Mouse (Mus musculus) lung, embryonic 14.5 days (tissue): ENCODE measurements around the gene Snapc2. TPM values are rescaled to one million over a fixed set of nuclear protein-coding genes. Genes with fewer than 3 reads are reported as not detected.

Source experiments
- ATAC-seq: fragments of 200-750 bp; cut with Nextera tagmentation; 2 replicates; pipeline ENCODE4 v1.8.0; 2017; ENCODE audit warnings: mild to moderate bottlenecking, moderate TSS enrichment, moderate library complexity; ENCODE audit not compliant: insufficient read depth
- DNase-seq: peaks from one replicate; pipeline ENCODE4 v3.0.0-alpha.2; 2015
- H3K27ac ChIP-seq: fragments of 300-500 bp; sonication (generic); 2 replicates; pipeline ENCODE4 v1.5.1; 2014; ENCODE audit warnings: low read depth, mild to moderate bottlenecking, moderate library complexity
- H3K27me3 ChIP-seq: fragments of 300-500 bp; sonication (generic); 2 replicates; pipeline ENCODE4 v1.6.1; 2014; ENCODE audit warnings: low read length, control low read depth; ENCODE audit not compliant: insufficient read depth
- H3K36me3 ChIP-seq: fragments of 300-500 bp; sonication (generic); 2 replicates; pipeline ENCODE4 v1.6.1; 2014; ENCODE audit warnings: control low read depth; ENCODE audit not compliant: insufficient read depth
- H3K4me1 ChIP-seq: fragments of 300-500 bp; sonication (generic); 2 replicates; pipeline ENCODE4 v1.6.1; 2014; ENCODE audit warnings: antibody characterized with exemption, control low read depth; ENCODE audit not compliant: insufficient read depth
- H3K4me2 ChIP-seq: fragments of 300-500 bp; sonication (generic); 2 replicates; pipeline ENCODE4 v1.6.1; 2014; ENCODE audit warnings: mild to moderate bottlenecking
- H3K4me3 ChIP-seq: fragments of 300-500 bp; sonication (generic); 2 replicates; pipeline ENCODE4 v1.5.1; 2014; ENCODE audit warnings: low read depth, low read length
- H3K9ac ChIP-seq: fragments of 300-500 bp; sonication (generic); 2 replicates; pipeline ENCODE4 v1.6.1; 2014
- H3K9me3 ChIP-seq: fragments of 300-500 bp; sonication (generic); 2 replicates; pipeline ENCODE4 v1.6.1; 2016; ENCODE audit warnings: low read depth, low read length, control low read depth
- CTCF ChIP-seq: IDR thresholded peaks from 2 replicates; pipeline ENCODE4 v1.5.1; 2016; ENCODE audit warnings: antibody characterized with exemption, low read depth
- WGBS: fragments of 180-500 bp; shearing (Covaris S2); extraction: QIAGEN DNeasy Blood & Tissue Kit; methylation state at CpG from one replicate; pipeline ENCODE4 v1.1.7; 2014; 5-methylcytosine and 5-hydroxymethylcytosine counted together
- polyA plus RNA-seq: library from polyadenylated mRNA; unstranded; fragments of >200 nt; fragmentation: Nextera tagmentation; extraction: Ambion mirVana; gene quantifications from 2 replicates; pipeline ENCODE4 v1.2.1, GENCODE M21; 2014

The Snapc2 gene
- polyA plus RNA-seq, 1 experiment from 2014 or later: 63.5 TPM

- H3K4me2 ChIP-seq: peak overlapping the region; percentile 92
- peak overlapping the region; percentile 60 for H3K27ac ChIP-seq
- H3K36me3 ChIP-seq: peaks cover 8% of the 10 kb centered on the region; the same call in 1 of the 2 replicates
- no peak for TF ChIP-seq CTCF
- peak overlapping the region; percentile 54 for H3K9ac ChIP-seq
- H3K4me1 ChIP-seq: 0 out of 2 replicates have a peak, but pooled peaks cover 9% of the 10 kb centered on the region
- H3K27me3 ChIP-seq: peaks cover 37% of the 10 kb centered on the region
- H3K4me3 ChIP-seq: peak overlapping the region; percentile 42
- H3K9me3 ChIP-seq: no peaks in the 10 kb centered on the region
- WGBS: 2% methylated on average over 17 of the region's 18 CpGs
- DNase-seq: peak; percentile 73
- peak; percentile 68 for ATAC-seq
These were observed 39.5 kb upstream of the Snapc2 start for GRCm38 (mm10) chr8:4213210-4214005.

- no peak for TF ChIP-seq CTCF
- ATAC-seq (peak; percentile 81), DNase-seq (peak; percentile 88)
- H3K4me2 ChIP-seq: peak overlapping the region; percentile 92
- peaks cover 8% of the 10 kb centered on the region; the same call in 1 of the 2 replicates for H3K36me3 ChIP-seq
- H3K4me3 ChIP-seq: peak overlapping the region; percentile 42
- H3K27me3 ChIP-seq: peaks cover 41% of the 10 kb centered on the region
- peak overlapping the region; percentile 41 for H3K9ac ChIP-seq
- H3K27ac ChIP-seq: peak overlapping the region; percentile 60
- H3K4me1 ChIP-seq: 0 out of 2 replicates have a peak, but pooled peaks cover 9% of the 10 kb centered on the region
- no peaks in the 10 kb centered on the region for H3K9me3 ChIP-seq
- 3% methylated on average over 33 of the region's 33 CpGs for whole genome bisulfite sequencing
These were observed 38.6 kb upstream of the Snapc2 start for GRCm38 (mm10) chr8:4214006-4214980.

GRCm38 (mm10) chr8:4216296-4216695 is 36.6 kb upstream of the Snapc2 start:
- H3K36me3 ChIP-seq: no peaks in the 10 kb centered on the region
- no peak for TF ChIP-seq CTCF
- H3K27me3 ChIP-seq: peaks cover 41% of the 10 kb centered on the region
- H3K27ac ChIP-seq: no peak overlapping the region
- peak overlapping the region; percentile 45 for H3K4me3 ChIP-seq
- WGBS: 10% methylated on average over 18 of the region's 18 CpGs
- ATAC-seq (no peak), DNase-seq (no peak)
- peak overlapping the region; percentile 54; the same call in 1 of the 2 replicates for H3K9ac ChIP-seq
- 0 out of 2 replicates have a peak, but pooled peaks cover 9% of the 10 kb centered on the region for H3K4me1 ChIP-seq
- peak overlapping the region; percentile 69 for H3K4me2 ChIP-seq
- H3K9me3 ChIP-seq: no peaks in the 10 kb centered on the region

GRCm38 (mm10) chr8:4216791-4217621 is 35.9 kb upstream of the Snapc2 start, which contains the start of gene Prr36:
Gene Prr36 (minus strand): TSS chr8:4217459.
- Histone ChIP-seq H3K9ac (peak within 1 kb of the TSS; percentile 54), H3K4me1 (0 out of 2 replicates have a peak, but pooled peaks cover 9% of the 10 kb centered on the region), H3K4me2 (peak within 1 kb of the TSS; percentile 69), H3K27ac (peak within 1 kb of the TSS; percentile 50; the same call in 1 of the 2 replicates), H3K36me3 (no peaks in the 10 kb centered on the region), H3K9me3 (no peaks in the 10 kb centered on the region), H3K27me3 (peaks cover 41% of the 10 kb centered on the region), H3K4me3 (peak within 1 kb of the TSS; percentile 45)
- peak; percentile 28 for ATAC-seq
- 1% methylated on average over 44 of the region's 44 CpGs for WGBS
- peak; percentile 65 for DNase-seq
- no peak for TF ChIP-seq CTCF

- no peak for TF ChIP-seq CTCF
- 76% methylated on average over 3 of the region's 3 CpGs for WGBS
- no peak overlapping the region for H3K4me3 ChIP-seq
- H3K9me3 ChIP-seq: no peaks in the 10 kb centered on the region
- H3K4me1 ChIP-seq: 0 out of 2 replicates have a peak, but pooled peaks cover 3% of the 10 kb centered on the region
- ATAC-seq: no peak
- no peak overlapping the region for H3K4me2 ChIP-seq
- no peak overlapping the region for H3K27ac ChIP-seq
- H3K36me3 ChIP-seq: no peaks in the 10 kb centered on the region
- no peak overlapping the region for H3K9ac ChIP-seq
- DNase-seq: no peak
- H3K27me3 ChIP-seq: peaks cover 39% of the 10 kb centered on the region
These were observed 33.3 kb upstream of the Snapc2 start for GRCm38 (mm10) chr8:4219617-4220016.

- no peak for TF ChIP-seq CTCF
- no peak for ATAC-seq
- no peaks in the 10 kb centered on the region for H3K36me3 ChIP-seq
- DNase-seq: no peak
- no peaks in the 10 kb centered on the region; the same call in 1 of the 2 replicates for H3K4me1 ChIP-seq
- H3K4me2 ChIP-seq: no peak overlapping the region
- no peaks in the 10 kb centered on the region for H3K9me3 ChIP-seq
- peaks cover 25% of the 10 kb centered on the region for H3K27me3 ChIP-seq
- H3K9ac ChIP-seq: no peak overlapping the region
- H3K27ac ChIP-seq: no peak overlapping the region
- no peak overlapping the region for H3K4me3 ChIP-seq
These were observed 30.8 kb upstream of the Snapc2 start for GRCm38 (mm10) chr8:4222059-4222458.
